Comparison of ENCODE assay signal across 14 mouse cellular contexts in genomic region chr13:46550627-46551026, GRCm38 (mm10). TPM values are rescaled to one million over a fixed set of nuclear protein-coding genes. Genes with fewer than 3 reads are reported as not detected.
"Had no signal": no experiment of that assay in that cellular context is flagged by ENCODE, and none has a peak within 500 bp of the region (broad histone marks: within the 10 kb centered on the region; RNA-seq: fewer than 3 reads in every experiment).

No protein-coding gene starts in this region.

- H3K9me3 ChIP-seq: limb, embryonic 15.5 days; liver, embryonic 12.5 days; midbrain, embryonic 10.5 days; neural tube, embryonic 15.5 days had no signal

- H3K27me3 ChIP-seq: limb, embryonic 15.5 days; liver, embryonic 12.5 days; neural tube, embryonic 15.5 days had no signal

- H3K4me2 ChIP-seq: limb, embryonic 15.5 days; liver, embryonic 12.5 days; lung, embryonic 14.5 days; neural tube, embryonic 15.5 days had no signal

- H3K36me3 ChIP-seq: limb, embryonic 15.5 days; liver, embryonic 12.5 days; midbrain, embryonic 10.5 days; neural tube, embryonic 15.5 days had no signal

- H3K4me1 ChIP-seq: limb, embryonic 15.5 days; liver, embryonic 12.5 days had no signal

- ATAC-seq: liver, embryonic 12.5 days had no signal

- H3K27ac ChIP-seq: limb, embryonic 15.5 days; liver, embryonic 12.5 days; midbrain, embryonic 10.5 days; neural tube, embryonic 15.5 days had no signal

- H3K4me3 ChIP-seq: limb, embryonic 15.5 days; liver, embryonic 12.5 days; midbrain, embryonic 10.5 days; myocyte; neural tube, embryonic 15.5 days had no signal

- H3K9ac ChIP-seq: limb, embryonic 15.5 days; liver, embryonic 12.5 days; lung, embryonic 14.5 days; neural tube, embryonic 15.5 days had no signal

- DNase-seq: kidney, postnatal 14 days; lung, embryonic 14.5 days; lung, postnatal 10 days; lung, postnatal 4 days; midbrain, embryonic 14.5 days; right cerebral cortex, adult 18-20 months; right cerebral cortex, postnatal 25 days; thymus, postnatal 36 days had no signal

RNA-seq across cellular contexts. Expression of gene Cap2, which starts 49.0 kb away (rescaled TPM):
- total RNA-seq: megakaryocyte, adult 5-6 weeks had no signal
